Mouse (Mus musculus) thymus, postnatal 4 days (tissue): ENCODE results near the gene Slc1a5.

Experiments used
- DNase-seq: peaks from one replicate; pipeline ENCODE4 v3.0.0; 2021

Gene Slc1a5

GRCm38 (mm10) chr7:16783224-16783688, 2.1 kb downstream of the Slc1a5 start:
- DNase-seq = peak; percentile 58

GRCm38 (mm10) chr7:16783758-16784415, 2.7 kb downstream of the Slc1a5 start:
- DNase-seq = no peak

GRCm38 (mm10) chr7:16784498-16784976, 3.4 kb downstream of the Slc1a5 start:
- DNase-seq = no peak

GRCm38 (mm10) chr7:16785541-16786083, 4.5 kb downstream of the Slc1a5 start:
- no peak for DNase-seq

GRCm38 (mm10) chr7:16792316-16792715, 11.2 kb downstream of the Slc1a5 start:
- DNase-seq = no peak

GRCm38 (mm10) chr7:16793010-16793725, 12.0 kb downstream of the Slc1a5 start:
- no peak for DNase-seq

GRCm38 (mm10) chr7:16794886-16795285, 13.7 kb downstream of the Slc1a5 start:
- DNase-seq = peak; percentile 55

GRCm38 (mm10) chr7:16804409-16805028, 23.4 kb downstream of the Slc1a5 start:
- no peak for DNase-seq

- DNase-seq = peak; percentile 73
These were observed 26.8 kb downstream of the Slc1a5 start for GRCm38 (mm10) chr7:16807936-16808335.

GRCm38 (mm10) chr7:16808647-16809046, 27.5 kb downstream of the Slc1a5 start:
- no peak for DNase-seq

GRCm38 (mm10) chr7:16809739-16810138, 28.6 kb downstream of the Slc1a5 start:
- DNase-seq = peak; percentile 74

- no peak for DNase-seq
These were observed 29.3 kb downstream of the Slc1a5 start for GRCm38 (mm10) chr7:16810399-16810919.

GRCm38 (mm10) chr7:16810920-16811648, 29.9 kb downstream of the Slc1a5 start:
- DNase-seq = no peak

GRCm38 (mm10) chr7:16811649-16812070, 30.5 kb downstream of the Slc1a5 start:
- DNase-seq = no peak

GRCm38 (mm10) chr7:16812505-16812904, 31.4 kb downstream of the Slc1a5 start:
- no peak for DNase-seq

- DNase-seq = no peak
These were observed 34.3 kb downstream of the Slc1a5 start, which contains the start of gene Strn4 for GRCm38 (mm10) chr7:16815351-16815941. Gene Strn4 (plus strand): TSS chr7:16815889.

- DNase-seq = peak; percentile 91
These were observed 34.9 kb downstream of the Slc1a5 start for GRCm38 (mm10) chr7:16816078-16816474.

GRCm38 (mm10) chr7:16816475-16817122, 35.5 kb downstream of the Slc1a5 start, which contains the start of gene Fkrp:
Gene Fkrp (minus strand): TSS chr7:16816732.
- DNase-seq = peak; percentile 81

- DNase-seq = no peak
These were observed 36.6 kb downstream of the Slc1a5 start for GRCm38 (mm10) chr7:16817693-16818092.

GRCm38 (mm10) chr7:16819794-16820193, 38.7 kb downstream of the Slc1a5 start:
- DNase-seq = no peak

GRCm38 (mm10) chr7:16820271-16820763, 39.2 kb downstream of the Slc1a5 start:
- DNase-seq = peak; percentile 6
